Mouse (Mus musculus) megakaryocyte progenitor cell, adult 5-6 weeks (primary cell): ENCODE measurements around the gene Nxnl1. TPM values are rescaled to one million over a fixed set of nuclear protein-coding genes. Genes with fewer than 3 reads are reported as not detected.

ENCODE experiments used
- ATAC-seq: replicated peaks from 2 replicates; pipeline ENCODE4 v1.8.0; 2016; ENCODE audit warnings: mild to moderate bottlenecking, moderate TSS enrichment, inconsistent platforms; ENCODE audit not compliant: poor library complexity
- total RNA-seq, 2 experiments: library from RNA; stranded (forward) in 1 of 2; stranded (reverse) in 1 of 2; fragments of 157-497, 149-512 nt in 1 of 2; fragments of 200-1000 nt in 1 of 2; gene quantifications; 2 replicates each; pipeline versions ENCODE4 v1.2.3 to v1.2.4; 2015 to 2017

Nxnl1 gene
- total RNA-seq, 2 experiments from 2014 or later = not detected

DNA sequence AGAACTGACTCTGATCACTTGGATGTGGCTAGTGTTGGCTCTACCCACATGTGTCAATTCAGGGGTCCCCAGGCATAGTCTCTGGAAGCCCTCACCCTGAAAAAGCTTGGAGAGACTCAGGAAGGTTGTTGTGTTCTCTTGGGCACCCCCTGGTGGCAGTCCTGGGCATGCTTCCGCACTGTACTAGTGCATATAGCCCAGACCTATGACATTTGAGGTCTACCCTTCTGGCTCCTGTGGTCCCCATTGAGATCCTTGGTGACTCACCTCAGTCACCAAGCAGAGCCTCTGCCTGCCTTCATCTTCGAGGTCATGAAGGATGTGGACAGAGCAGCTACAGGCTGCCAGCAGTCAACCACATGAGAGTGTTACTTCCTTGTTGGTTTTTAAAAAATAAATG lies 20.5 kb upstream of the Nxnl1 start:
- peak; percentile 45 for ATAC-seq

DNA sequence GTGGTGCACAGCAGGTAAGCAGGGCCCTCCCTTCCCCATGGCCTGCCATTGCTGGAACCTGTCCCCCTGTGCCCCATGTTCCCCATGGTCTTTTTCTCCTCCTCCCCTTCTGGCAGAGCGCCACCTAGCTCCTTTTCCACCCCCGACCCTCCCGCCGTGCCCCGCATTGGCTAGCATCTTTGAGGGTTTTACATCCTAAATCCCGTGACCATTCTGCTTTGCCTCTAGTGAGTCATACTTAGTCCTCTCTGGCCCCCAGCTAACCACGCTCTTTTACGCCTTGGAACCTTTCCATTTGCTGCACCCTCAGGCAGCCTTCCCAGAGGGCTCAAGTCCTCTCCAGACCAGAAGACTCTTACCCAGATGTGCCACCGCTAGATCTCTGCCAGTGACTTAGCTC lies 13.8 kb upstream of the Nxnl1 start:
- no peak for ATAC-seq

DNA sequence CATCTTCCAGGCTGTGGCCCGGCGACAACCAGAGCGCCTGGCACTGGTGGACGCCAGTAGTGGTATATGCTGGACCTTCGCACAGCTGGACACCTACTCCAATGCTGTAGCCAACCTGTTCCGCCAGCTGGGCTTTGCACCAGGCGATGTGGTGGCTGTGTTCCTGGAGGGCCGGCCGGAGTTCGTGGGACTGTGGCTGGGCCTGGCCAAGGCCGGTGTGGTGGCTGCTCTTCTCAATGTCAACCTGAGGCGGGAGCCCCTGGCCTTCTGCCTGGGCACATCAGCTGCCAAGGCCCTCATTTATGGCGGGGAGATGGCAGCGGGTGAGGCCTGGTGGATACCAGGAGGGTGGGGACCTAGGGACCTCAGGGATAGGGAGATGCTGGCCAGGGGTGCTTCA lies 13.1 kb upstream of the Nxnl1 start:
- ATAC-seq = no peak

DNA sequence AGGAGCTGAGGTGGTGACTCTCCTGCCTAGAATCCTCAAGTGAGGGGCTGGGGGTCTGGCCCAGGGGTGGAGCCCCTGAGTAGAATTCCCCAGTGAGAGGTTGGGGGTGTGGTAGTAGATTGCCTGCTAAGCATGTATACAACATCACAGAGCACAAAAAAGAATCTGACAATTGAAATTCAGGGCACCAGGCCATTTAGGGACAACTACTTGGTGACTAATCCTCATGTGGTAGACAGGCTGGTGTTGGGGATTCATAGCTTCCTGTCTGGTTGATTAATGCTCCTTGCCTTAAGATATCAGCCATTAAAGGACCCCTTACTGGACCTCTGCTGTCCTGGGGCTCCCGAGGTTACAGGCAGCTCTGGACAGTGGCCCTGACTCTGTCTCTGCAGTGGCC lies 12.6 kb upstream of the Nxnl1 start:
- no peak for ATAC-seq

DNA sequence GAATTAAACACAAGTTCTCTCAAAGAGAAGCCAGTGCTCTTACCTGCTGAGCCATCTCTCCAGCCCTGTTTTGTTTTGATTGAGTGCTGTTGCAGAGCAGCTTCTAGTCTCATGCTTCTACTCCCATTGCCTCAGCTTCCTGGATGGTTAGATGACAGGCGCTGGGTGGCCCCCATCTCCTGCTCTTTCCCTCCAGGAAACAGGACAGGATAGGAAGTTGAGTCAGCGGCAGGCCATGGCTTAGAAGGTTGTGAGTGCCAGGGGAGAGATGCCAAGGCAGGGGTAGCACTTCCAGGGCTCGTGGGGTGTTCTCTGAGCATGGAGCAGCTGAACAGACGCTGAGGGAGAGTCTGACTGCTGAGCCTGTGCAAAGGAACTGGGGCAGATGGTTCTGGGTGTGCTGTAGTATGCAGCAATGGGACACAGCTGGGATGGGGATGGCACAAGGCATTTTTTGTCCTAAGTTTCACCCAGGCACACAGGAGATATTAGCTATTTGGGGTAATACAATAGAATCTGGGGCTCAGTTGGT lies 11.5 kb upstream of the Nxnl1 start:
- no peak for ATAC-seq

DNA sequence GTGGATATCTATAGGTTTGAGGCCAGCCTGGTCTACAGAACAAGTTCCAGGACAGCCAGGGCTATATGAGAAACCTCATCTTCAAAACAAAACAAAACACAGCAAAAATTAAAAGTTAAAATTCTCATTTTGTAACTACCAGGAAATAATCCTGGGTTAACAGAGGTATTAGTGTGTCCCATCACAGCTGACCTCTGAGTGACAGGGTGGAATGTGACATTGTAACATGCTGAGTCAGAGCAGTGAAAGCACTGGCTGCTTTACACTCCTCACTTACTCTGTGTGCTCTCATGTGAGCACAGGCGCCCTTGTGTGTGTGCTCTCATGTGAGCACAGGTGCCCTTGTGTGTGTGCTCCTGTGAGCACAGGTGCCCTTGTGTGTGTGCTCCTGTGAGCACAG lies 8.6 kb upstream of the Nxnl1 start:
- ATAC-seq = no peak

DNA sequence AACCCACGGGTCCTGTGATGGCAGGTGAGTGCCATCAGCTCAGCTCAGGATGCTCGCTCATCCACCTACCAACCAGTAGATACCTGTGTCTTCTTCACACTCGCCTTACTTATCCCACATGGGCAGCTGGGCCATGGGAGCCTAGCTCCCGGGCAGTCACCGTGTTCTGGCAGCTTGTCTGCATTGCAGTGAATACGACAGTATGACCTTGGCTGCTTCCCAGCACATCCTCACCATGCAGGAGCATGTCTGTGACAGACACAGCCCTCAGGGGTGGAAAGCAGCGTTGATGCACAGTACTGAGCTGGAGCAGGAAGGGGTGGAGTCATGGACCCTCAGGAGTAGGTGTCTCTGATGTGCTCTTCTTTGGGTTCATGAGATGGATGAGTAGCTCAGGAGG lies 8.0 kb upstream of the Nxnl1 start:
- no peak for ATAC-seq

DNA sequence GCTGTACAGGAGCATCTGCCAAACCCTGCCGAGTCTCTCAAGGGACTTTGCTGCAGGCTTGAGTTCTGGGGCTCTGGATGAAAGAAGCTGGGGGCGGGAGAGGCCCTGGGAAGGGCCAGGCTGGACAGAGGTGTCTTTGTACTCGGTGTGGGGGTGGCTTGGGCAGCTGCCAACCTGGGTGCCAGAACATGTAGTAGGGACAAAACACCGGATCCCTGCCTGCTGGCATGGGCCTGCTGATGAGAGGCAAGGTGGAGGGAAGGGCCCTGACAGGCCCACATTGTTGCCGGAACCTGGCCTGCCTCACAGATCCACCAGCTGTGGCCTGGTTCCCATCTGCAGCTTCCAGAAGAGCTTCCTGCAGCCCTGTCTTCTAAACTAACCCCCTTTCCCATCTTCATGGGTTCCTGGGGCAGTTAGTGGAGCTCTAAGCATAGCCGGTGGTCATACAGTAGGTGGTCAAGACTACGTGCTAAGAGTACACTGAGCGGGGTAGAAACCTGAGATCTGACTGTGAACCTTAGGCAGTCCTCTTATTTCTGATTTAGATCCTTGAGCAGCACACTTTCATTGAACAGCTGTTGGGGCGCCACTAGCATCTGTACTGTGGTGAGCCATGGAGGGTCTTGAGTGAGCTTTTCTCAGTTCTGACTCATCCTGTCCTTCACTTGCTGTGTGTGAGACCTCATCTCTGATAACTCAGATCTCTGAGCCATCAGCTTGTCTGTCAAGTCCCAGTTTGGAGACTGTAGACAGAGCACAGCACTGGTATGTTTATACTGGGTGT lies 6.6 kb upstream of the Nxnl1 start:
- ATAC-seq = no peak

DNA sequence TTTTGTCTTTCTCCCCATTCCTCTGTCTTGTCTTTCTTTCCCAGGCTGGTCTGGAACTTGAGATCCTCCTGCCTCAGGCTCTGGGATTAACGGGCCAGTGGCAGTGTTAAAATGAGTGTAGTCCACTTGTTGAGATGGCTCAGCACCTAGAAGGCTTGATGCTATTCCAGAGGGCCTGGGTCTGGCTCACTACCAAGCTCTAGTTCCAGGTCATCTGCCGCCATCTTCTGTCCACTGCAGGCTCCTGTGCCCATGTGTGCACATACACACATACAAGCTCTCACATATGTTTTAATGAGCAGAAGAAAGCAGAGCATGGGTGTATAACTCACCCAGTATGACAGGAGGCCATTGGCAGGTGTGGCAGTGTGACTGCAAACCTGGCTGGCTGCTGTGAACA lies 5.7 kb upstream of the Nxnl1 start:
- no peak for ATAC-seq

DNA sequence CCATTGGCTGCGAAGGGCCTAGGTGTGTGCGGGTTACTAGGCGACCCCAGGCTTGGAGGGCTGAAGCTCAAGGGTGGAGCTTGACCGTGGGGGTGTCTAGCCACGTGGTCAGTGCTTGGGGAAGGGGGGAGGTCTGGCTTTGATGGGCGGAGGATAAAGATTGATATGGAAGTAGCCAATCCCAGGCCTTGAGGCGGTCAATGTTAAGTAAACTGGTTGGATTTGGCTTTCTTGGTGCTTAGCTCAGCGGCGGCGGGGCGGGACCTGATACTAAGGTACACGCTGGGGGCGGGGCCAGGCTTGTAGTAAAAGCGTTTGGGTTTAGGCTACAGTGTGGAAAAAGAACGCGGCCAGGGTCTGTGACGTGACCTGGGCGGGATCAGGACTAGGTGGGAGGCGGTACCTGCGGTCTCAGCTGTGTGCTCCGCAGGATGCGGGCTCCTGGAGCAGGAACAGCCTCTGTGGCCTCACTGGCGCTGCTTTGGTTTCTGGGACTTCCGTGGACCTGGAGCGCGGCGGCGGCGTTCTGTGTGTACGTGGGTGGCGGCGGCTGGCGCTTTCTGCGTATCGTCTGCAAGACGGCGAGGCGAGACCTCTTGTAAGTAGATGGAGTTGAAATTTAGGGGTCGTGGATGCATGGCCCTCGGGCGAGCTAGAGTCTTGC lies 4.0 kb upstream of the Nxnl1 start:
- peak; percentile 79 for ATAC-seq

DNA sequence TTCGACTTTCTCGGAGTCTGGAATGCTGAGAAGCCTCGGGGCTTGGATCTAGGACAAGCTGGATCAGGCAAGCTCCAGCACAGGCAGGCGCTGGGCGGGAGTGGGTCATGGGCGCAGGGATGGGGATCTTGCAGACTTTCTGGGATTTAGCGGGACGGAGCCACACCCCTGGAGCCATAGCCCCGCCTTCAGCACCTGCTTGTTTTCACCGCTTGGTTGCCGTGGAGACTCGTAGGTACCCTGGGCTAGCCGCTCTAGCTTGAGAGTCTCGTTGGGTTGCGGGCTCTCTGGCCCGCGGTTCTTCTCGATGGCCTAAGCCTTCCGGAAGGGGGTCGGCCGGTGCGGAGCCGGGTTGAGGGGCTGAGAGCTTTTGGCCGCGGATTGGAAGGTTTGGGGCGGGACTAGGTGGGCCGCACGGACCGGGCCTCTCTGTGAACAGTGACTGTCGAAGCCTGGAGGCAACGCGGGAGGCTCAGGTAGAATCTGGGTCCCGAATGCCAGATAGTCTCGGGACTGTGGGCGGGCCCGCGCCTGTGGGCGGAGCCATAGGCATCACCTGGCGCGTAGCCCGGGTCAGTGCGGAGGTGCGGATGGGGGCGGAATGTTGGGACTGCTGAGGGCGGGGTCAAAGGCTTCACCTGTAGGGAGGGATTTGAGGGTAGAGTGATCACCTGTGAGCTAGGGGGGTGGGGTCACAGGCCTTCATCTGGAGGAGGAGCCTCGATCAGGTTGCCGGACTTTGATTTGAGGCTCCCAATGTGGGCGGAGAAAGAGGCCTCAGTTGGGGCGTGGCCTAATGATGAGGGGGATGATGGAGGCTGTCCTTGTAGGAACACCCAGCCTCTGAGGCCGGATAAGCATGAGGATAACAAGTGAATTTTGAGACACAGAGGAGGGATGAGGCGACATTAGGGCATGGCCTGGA lies 3.2 kb upstream of the Nxnl1 start:
- ATAC-seq = peak; percentile 62

DNA sequence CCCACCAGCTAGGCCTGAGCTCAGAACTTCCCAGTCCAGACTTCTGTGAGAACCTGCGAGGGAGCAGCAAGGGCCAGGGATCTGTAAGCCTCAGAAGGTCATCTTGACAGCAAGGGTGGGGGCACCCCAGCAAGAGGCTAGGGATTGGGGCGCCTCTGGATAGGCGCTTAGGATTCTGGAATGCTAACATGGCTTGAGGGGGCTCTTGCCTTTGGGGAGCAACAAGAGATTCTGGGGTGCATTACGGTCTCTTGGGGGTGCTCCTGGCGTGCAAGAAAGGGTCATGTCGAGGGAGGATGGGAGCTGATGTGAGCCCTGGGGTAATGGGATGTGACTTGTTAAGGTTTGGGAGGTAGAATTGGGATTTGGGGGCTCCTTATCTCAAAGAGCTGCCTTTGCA lies 2.5 kb upstream of the Nxnl1 start:
- ATAC-seq = no peak

DNA sequence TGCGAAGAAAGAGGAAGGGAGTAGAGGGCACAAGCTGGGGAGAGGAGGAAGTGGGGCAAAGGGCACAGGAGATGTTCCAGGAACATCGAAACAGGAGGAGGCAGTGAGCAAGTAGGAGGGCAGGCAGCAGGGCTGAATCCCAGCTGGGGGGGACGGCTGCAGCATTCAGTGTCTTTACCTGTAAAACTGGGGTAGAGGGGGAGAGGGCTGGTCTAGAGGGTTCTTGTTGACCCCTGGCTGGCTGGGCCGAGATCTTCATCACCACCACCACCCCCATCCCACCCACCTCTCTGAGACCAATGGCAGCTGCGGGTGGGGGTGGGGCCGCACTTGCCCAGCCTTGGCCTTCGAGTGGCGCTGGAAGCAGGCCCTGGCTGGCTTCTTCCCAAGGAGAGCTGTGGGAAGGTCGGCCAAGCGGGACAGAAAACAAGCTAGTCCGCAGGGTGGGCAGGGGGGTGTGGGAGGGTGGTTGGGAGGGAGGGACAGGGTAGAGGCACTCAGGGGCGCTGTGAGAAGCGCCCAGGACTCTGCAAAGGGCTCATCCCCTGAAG lies 2.1 kb upstream of the Nxnl1 start, which contains the start of gene Slc27a1:
Gene Slc27a1 (plus strand): TSS at position 496 of the 551 bp plus-strand sequence.
- ATAC-seq = peak; percentile 22

DNA sequence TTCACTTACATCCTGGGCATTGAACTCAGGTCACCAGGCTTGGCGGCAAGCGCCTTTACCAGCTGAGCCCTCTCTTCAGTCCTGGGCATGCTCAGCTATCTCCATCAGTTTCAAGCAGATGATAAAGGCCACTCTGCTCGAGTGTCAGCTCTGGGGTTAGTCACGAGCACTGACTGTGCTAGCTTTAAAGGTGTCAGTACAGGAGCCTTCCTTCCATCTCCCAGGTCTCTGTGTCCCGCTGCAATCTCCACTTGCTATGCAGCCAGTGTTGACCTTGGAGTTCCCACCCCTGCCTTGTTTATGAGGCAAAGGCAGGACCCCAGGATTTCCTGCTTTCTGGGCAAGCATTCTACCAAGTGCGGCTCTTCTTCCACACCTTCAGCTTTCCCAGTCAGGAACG lies 1.2 kb upstream of the Nxnl1 start:
- no peak for ATAC-seq

DNA sequence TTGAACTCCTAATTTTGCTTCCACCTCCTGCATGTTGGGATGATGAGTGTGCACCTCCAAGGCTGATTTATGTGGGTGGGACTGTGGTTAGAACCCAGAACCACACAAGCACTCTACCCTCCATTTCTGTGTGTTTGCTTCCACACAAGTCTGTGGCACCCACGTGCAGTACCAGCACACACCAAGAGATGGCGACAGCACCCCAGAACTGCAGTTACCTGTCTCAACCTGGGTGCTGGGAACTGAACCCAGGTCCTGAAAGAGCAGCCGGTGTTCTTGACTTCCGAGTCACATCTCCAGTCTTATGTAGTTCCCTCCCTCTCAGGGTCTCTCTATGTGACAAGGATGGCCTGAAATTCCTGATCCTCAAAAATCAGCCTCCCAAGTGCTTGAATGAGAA lies 2.4 kb downstream of the Nxnl1 start:
- ATAC-seq = no peak

DNA sequence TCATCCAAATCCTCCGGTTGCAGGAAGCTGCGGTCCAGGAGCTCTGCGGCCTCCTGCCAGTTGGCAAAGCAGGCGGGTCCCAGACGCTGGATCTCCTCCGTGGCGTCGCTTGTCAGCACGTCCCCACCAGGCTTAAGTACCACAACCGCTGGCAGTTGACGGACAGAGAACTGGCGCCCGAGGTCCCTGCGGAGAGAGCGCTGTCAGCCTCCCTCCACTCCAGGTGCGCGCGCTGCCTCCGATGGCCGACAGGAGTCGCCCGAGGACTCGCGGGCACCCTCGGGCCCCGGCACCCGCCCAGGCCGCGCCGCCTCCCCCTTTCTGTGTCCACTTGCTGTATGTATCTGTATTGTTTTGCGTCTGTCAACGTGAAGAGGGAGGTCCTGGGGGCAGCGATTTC lies 3.6 kb downstream of the Nxnl1 start:
- peak; percentile 73 for ATAC-seq

DNA sequence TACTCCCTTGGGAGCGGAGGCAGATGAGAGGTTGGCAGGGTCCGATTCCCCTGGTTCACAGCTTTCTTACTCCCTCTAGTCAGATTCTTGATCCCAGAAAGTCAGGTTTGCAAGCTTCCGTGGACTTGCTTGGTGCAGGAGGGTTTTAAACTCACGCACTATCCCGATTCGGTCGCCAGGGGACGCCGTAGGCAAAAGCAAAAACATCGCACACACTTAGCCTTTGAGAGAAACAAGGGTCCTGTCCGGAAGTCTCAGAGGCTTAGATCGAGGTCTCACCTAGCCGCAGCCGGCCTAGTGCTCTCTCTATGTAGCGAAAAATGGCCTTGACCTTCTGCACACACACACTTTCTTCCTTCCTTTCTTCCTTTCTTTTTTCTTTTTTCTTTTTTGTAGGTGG lies 5.0 kb downstream of the Nxnl1 start:
- ATAC-seq = peak; percentile 59

DNA sequence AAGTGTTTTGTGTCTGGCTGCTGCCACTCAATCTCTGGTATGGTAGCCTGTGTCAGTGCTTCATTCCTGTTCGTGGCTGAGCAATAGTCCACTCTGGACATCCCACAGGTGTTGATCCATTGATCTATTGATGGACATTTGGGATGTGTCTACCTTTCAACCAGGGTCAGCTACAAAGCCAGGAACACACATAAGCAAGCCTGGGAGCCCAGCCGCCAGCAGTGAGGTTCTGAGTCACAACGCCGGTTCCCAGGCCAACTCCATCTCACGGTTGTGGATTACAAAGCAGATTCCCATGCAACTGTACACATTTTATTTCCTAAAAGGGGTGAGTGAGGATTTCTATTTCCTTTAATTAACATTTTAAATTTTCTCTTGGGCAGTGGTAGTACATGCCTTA lies 5.6 kb downstream of the Nxnl1 start:
- ATAC-seq = no peak

DNA sequence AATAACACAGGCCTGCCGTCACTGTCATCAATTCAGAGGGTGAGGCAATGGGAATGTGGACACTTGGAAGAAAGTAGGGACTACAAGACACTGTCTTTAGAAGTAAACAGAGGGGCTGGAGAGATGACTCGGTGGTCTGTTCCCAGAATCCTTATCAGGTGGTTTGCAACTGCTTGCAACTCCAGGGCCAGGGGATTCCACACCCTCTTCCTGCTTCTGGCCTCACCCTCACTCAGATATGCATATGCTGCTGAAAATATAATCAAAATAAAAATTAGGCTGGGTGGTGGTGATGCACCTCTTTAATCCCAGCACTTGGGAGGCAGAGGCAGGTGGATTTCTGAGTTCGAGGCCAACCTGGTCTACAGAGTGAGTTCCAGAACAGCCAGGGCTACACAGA lies 6.3 kb downstream of the Nxnl1 start:
- no peak for ATAC-seq

DNA sequence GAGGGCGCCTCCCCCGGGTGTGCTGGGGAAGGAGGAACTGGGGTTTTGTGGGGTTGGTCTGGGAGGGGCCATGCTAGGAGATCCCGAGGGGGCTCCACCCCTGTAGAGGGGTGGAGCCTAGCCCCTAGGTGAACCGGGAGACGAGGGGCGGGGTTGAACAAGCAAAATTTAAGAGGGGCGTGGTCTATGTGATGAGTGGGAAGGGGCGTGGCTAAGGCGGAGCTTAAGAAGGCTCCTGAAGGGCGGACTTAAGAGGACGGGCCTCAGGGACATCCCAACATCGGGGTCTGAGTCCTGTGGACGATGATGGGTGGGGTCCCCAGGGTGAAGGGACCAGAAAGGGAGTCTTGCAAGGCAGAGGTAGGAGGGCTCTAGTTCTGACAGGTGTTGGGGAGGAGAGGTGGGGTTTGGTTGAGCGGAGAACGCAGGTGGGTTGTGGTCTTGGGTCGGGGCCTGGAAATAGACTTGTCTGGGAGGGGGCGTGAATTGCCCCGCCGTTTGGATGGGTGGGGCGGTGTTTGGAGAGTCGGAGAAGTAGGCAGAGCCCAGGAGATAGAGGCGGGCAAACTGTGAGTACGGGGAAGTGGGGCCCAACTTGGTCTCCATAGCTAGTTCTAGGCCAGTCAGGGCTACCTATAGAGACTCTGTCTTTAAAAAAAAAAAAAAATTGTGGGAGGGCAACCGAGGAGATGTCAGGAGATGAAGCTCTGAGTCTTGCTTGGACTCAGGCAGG lies 7.3 kb downstream of the Nxnl1 start:
- ATAC-seq = peak; percentile 72
